Mouse (Mus musculus) hindbrain, embryonic 15.5 days (tissue): ENCODE measurements around the gene Rtn4rl2. TPM values are rescaled to one million over a fixed set of nuclear protein-coding genes. Genes with fewer than 3 reads are reported as not detected.
A peak's percentile ranks its signal among the peaks of the same experiment; 100 is the strongest.

Experiments used
- ATAC-seq: fragments of 200-750 bp; cut with Nextera tagmentation; 2 replicates; pipeline ENCODE4 v1.8.0; 2017; ENCODE audit warnings: low read depth, moderate number of reproducible peaks, moderate TSS enrichment; ENCODE audit not compliant: low FRiP score
- H3K27ac ChIP-seq: fragments of 300-500 bp; sonication (generic); replicated peaks from 2 replicates; pipeline ENCODE4 v1.5.1; 2015; ENCODE audit warnings: mild to moderate bottlenecking, inconsistent platforms
- H3K27me3 ChIP-seq: fragments of 300-500 bp; sonication (generic); 2 replicates; pipeline ENCODE4 v1.6.1; 2015; ENCODE audit warnings: control low read depth, inconsistent platforms
- H3K36me3 ChIP-seq: fragments of 300-500 bp; sonication (generic); 2 replicates; pipeline ENCODE4 v1.6.1; 2015; ENCODE audit warnings: control low read depth, inconsistent platforms
- H3K4me1 ChIP-seq: fragments of 300-500 bp; sonication (generic); replicated peaks from 2 replicates; pipeline ENCODE4 v1.6.1; 2015; ENCODE audit warnings: control low read depth, inconsistent platforms
- H3K4me2 ChIP-seq: fragments of 300-500 bp; sonication (generic); 2 replicates; pipeline ENCODE4 v1.6.1; 2015; ENCODE audit warnings: moderate library complexity, mild to moderate bottlenecking, inconsistent platforms
- H3K4me3 ChIP-seq: fragments of 300-500 bp; sonication (generic); 2 replicates; pipeline ENCODE4 v1.5.1; 2015; ENCODE audit warnings: mild to moderate bottlenecking, inconsistent platforms
- H3K9ac ChIP-seq: fragments of 300-500 bp; sonication (generic); 2 replicates; pipeline ENCODE4 v1.6.1; 2015; ENCODE audit warnings: inconsistent platforms
- H3K9me3 ChIP-seq: fragments of 300-500 bp; sonication (generic); 2 replicates; pipeline ENCODE4 v1.6.1; 2016; ENCODE audit warnings: control low read depth, inconsistent platforms
- WGBS: fragments of 180-500 bp; shearing (Covaris S2); methylation state at CpG from one replicate; pipeline ENCODE4 v1.1.7; 2015; 5-methylcytosine and 5-hydroxymethylcytosine counted together
- polyA plus RNA-seq: library from polyadenylated mRNA; unstranded; fragments of >200 nt; fragmentation: Nextera tagmentation; extraction: Ambion mirVana; gene quantifications from 2 replicates; pipeline ENCODE4 v1.2.1, GENCODE M21; 2015

The Rtn4rl2 gene
- polyA plus RNA-seq, 1 experiment from 2014 or later = 6.2 TPM

GRCm38 (mm10) chr2:84895495-84896198, 9.1 kb upstream of the Rtn4rl2 start:
- no peaks in the 10 kb centered on the region for H3K27me3 ChIP-seq
- WGBS = 71% methylated on average over 4 of the region's 4 CpGs
- no peak for ATAC-seq

DNA sequence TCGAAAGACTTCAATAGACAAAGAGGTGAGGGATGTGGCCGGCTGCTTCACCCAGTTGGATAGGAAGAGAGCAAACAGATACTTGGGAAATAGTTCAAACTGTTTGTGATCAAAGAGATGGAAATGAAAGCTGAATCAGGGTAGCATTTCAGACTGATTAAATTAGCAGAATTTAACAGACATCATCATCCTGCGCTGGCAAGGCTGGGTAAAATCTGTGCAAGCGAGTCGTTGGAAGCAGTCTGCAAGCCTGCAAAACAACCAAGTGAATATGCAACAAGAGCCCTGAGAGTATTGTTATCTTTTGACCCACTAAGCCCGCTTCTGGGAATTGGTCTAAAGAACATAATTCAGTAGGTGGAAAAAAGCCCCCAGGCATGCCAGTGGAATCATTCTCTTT, 6.8 kb upstream of the Rtn4rl2 start:
- H3K27ac ChIP-seq = no peak overlapping the region
- no peaks in the 10 kb centered on the region for H3K9me3 ChIP-seq
- H3K9ac ChIP-seq = no peak overlapping the region
- H3K4me2 ChIP-seq = no peak overlapping the region
- ATAC-seq = no peak
- no peaks in the 10 kb centered on the region for H3K36me3 ChIP-seq
- H3K4me3 ChIP-seq = no peak overlapping the region
- 54% methylated on average over 6 of the region's 6 CpGs for WGBS
- H3K4me1 ChIP-seq = peaks cover 11% of the 10 kb centered on the region
- H3K27me3 ChIP-seq = peaks cover 7% of the 10 kb centered on the region

More at GRCm38 (mm10) chr2:84895495-84896198, 9.1 kb upstream of the Rtn4rl2 start:
- no peak overlapping the region for H3K9ac ChIP-seq
- H3K4me2 ChIP-seq = no peak overlapping the region
- no peak overlapping the region for H3K27ac ChIP-seq
- H3K4me3 ChIP-seq = no peak overlapping the region
- no peaks in the 10 kb centered on the region for H3K36me3 ChIP-seq
- no peaks in the 10 kb centered on the region for H3K4me1 ChIP-seq
- no peaks in the 10 kb centered on the region for H3K9me3 ChIP-seq

DNA sequence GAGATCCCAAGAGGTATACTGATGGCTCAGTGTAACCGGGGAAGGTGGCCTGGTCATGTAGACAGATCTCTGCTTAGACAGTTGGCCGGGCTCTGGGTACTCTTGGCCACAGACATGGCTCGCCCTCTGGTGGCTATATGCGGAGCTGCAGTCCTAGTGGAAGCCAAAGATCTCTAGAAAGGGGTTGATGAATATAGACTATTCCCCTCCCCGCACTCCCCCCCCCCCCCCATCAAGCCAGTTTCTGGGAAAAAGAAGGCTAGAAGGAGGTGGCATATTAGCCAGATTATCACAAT, 3.5 kb upstream of the Rtn4rl2 start:
- no peaks in the 10 kb centered on the region for H3K36me3 ChIP-seq
- H3K9ac ChIP-seq = no peak overlapping the region
- no peak for ATAC-seq
- no peaks in the 10 kb centered on the region for H3K9me3 ChIP-seq
- H3K4me1 ChIP-seq = peaks cover 30% of the 10 kb centered on the region
- 0 out of 2 replicates have a peak overlapping the region, but pooled peaks have one; percentile 32 for H3K4me3 ChIP-seq
- under 1% methylated on average over 5 of the region's 5 CpGs for WGBS
- no peak overlapping the region for H3K27ac ChIP-seq
- peak overlapping the region; percentile 84; the same call in 1 of the 2 replicates for H3K4me2 ChIP-seq
- peaks cover 34% of the 10 kb centered on the region for H3K27me3 ChIP-seq

GRCm38 (mm10) chr2:84889316-84890044, 3.0 kb upstream of the Rtn4rl2 start:
- Histone ChIP-seq H3K4me1 (peaks cover 30% of the 10 kb centered on the region), H3K9me3 (no peaks in the 10 kb centered on the region), H3K27me3 (peaks cover 39% of the 10 kb centered on the region), H3K4me2 (peak overlapping the region; percentile 84), H3K36me3 (no peaks in the 10 kb centered on the region), H3K27ac (no peak overlapping the region), H3K4me3 (peak overlapping the region; percentile 32), H3K9ac (no peak overlapping the region)
- ATAC-seq = 0 out of 2 replicates have a peak, but pooled peaks have one; percentile 2
- 15% methylated on average over 14 of the region's 14 CpGs for WGBS

DNA sequence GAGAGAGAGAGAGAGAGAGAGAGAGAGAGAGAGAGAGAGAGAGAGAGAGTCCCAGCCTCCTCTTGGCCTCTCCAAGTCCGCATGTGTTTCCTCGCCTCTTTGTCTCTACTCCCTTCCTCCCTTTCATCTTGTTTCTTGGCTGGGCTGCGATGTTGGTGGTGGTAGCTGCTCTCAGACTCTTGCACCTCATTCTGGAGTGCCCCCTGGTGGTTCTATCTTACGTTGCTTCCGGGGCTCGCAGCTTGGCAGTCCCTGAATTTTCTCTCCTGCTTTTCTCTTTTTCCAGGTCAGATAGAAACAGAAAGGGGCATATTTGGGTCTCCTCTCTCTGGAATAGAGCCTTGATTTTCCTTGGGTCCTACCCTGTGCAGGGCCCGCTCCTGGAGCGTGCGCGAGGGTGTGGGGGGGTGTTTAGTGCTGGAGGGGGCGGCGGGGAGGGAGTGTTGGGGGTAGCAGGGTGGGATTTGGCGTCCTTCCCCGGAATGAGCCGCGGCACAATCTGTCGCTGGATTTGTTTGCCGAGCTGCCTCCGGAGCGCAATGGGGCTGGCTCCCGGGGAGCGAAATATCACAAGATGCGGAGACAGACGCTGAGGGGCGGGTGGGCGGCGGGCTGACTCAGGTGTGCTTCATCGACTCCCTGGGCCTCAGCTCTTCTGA, 2.3 kb upstream of the Rtn4rl2 start:
- peak overlapping the region; percentile 84 for H3K4me2 ChIP-seq
- H3K27me3 ChIP-seq = peaks cover 46% of the 10 kb centered on the region
- no peak for ATAC-seq
- WGBS = 2% methylated on average over 28 of the region's 28 CpGs
- peak overlapping the region; percentile 25; the same call in 1 of the 2 replicates for H3K9ac ChIP-seq
- H3K27ac ChIP-seq = no peak overlapping the region
- H3K4me1 ChIP-seq = peaks cover 30% of the 10 kb centered on the region
- H3K9me3 ChIP-seq = no peaks in the 10 kb centered on the region
- peak overlapping the region; percentile 32 for H3K4me3 ChIP-seq
- H3K36me3 ChIP-seq = no peaks in the 10 kb centered on the region

DNA sequence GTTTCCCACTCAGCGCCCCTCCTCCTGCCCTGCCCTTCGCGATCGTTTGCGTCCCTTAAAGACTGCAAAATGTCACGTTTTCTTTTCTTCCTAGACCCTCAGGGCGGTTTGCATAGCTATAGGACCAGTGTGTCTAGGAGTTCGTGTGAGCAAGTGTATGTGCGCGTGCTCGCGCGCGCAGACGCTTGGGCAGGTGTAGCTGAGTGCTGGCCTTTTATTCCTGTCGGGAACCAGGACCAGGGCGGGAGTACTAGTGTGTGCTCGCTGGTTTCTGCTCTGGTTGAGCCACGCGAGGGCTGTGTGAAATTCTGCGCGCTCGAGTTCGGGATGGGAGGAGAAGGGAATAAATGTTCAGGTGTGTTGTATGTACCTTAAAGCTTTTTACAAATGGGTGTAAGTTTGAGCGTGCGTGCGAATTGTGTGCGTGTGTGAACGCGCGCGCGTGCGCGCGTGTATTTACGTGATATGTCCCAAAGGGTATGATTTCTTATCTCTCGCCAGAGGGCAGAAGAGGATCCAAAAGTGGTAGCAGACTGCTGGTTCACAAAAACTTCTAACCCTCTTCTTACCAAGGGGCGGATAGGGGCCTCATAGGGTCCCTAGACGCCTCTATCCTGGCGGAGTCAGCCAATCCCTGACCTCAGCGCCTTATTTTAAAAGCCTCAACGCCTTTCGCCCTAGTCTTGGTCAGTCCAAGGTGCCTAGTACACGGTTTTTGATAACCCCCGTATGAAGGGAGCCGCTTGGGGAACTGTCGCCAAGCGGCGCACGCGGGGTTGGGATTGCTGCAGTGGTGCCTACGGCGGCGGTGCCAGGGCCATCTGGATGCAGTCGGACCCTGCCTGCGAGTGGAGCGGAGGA, 1.1 kb upstream of the Rtn4rl2 start:
- Histone ChIP-seq H3K27ac (no peak overlapping the region), H3K36me3 (no peaks in the 10 kb centered on the region), H3K27me3 (peaks cover 56% of the 10 kb centered on the region), H3K4me2 (peak overlapping the region; percentile 84), H3K9ac (peak overlapping the region; percentile 51), H3K4me3 (peak overlapping the region; percentile 81), H3K9me3 (no peaks in the 10 kb centered on the region), H3K4me1 (peaks cover 42% of the 10 kb centered on the region)
- under 1% methylated on average over 58 of the region's 58 CpGs for WGBS
- ATAC-seq = peak; percentile 54

- H3K4me1 ChIP-seq = peaks cover 44% of the 10 kb centered on the region
- no peaks in the 10 kb centered on the region for H3K9me3 ChIP-seq
- peak overlapping the region; percentile 51 for H3K9ac ChIP-seq
- H3K4me3 ChIP-seq = peak overlapping the region; percentile 81
- peak overlapping the region; percentile 32; the same call in 1 of the 2 replicates for H3K27ac ChIP-seq
- WGBS = under 1% methylated on average over 34 of the region's 39 CpGs
- H3K27me3 ChIP-seq = peaks cover 64% of the 10 kb centered on the region
- H3K4me2 ChIP-seq = peak overlapping the region; percentile 84
- no peaks in the 10 kb centered on the region for H3K36me3 ChIP-seq
- ATAC-seq = peak; percentile 43
Observed at GRCm38 (mm10) chr2:84886821-84887281, 341 bp upstream of the Rtn4rl2 start.

DNA sequence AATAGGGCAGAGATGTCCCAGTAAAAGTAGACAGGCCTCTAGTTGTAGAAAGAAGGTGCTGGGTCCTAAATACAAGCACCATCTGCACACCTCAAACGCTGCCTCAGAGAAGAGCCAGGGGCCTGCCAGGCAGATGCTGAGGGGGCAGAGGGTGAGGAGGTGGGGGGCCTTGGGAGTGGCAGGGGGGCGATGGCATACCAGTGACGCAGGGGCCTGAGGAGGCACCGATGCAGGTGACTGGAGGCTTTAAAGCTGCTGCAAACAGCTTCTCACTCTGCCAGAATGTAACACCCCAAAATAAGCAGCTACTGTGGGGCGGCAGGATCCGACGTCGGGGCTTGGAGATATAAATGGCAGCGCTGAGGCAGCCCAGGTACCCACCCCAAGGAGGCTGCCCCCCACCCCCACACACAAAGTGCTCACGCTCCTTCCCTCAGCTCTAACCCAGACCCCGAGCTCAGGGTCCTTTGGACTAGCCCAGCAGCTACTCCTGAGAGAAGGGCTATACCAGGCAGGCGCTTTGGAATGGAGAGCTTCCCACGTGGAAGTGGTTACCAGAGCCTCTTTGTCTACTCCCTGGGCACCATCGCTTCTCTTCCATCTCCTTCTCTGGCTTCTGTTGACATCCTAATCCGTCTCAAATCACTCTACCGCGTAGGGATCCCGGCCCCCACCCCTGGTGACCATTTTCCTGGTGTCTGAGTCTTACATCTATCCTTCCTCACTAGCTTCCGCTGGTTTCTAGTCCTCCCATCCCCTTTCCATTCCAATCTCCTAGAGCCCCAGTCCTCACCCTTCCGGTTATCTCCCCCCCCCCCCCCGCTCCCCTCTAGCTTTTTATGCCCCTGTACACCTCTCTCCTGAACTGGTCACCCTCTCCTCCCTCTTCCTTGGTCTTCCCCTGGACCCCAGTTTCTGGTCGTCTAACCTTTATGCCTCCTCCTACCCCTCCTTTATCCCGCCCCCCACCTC, 1.1 kb downstream of the Rtn4rl2 start:
- peak overlapping the region; percentile 81 for H3K4me3 ChIP-seq
- H3K4me2 ChIP-seq = peak overlapping the region; percentile 84
- peaks cover 68% of the 10 kb centered on the region for H3K27me3 ChIP-seq
- no peaks in the 10 kb centered on the region for H3K36me3 ChIP-seq
- ATAC-seq = no peak
- H3K27ac ChIP-seq = no peak overlapping the region
- 11% methylated on average over 22 of the region's 23 CpGs for WGBS
- H3K4me1 ChIP-seq = peaks cover 44% of the 10 kb centered on the region
- H3K9ac ChIP-seq = 0 out of 2 replicates have a peak overlapping the region, but pooled peaks have one; percentile 4
- no peaks in the 10 kb centered on the region for H3K9me3 ChIP-seq

GRCm38 (mm10) chr2:84884611-84885010, 1.9 kb downstream of the Rtn4rl2 start:
- WGBS = 54% methylated on average over 4 of the region's 4 CpGs
- H3K27me3 ChIP-seq = peaks cover 68% of the 10 kb centered on the region

DNA sequence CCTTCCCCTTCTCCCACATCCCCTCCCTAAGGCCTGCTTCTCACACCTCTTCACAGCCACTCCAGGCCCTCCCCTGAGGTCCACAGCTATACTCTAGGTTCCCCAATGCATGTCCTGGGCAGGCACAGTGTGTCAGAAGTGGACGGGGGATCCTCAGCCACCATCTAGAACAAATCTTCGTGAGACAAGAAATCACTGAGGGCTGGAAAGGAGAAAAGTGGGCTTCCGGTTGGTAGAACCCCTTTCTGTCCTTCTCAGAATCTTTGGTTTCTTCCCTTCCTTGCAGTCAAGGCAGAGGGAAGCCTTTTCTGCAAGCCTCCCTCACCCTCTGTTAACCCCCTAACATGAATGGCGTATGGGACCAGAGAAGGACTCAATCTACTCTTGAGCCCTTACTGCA, 2.6 kb downstream of the Rtn4rl2 start:
- Histone ChIP-seq H3K27me3 (peaks cover 62% of the 10 kb centered on the region), H3K9ac (no peak overlapping the region), H3K4me1 (peaks cover 34% of the 10 kb centered on the region), H3K4me2 (peak overlapping the region; percentile 32), H3K4me3 (peak overlapping the region; percentile 16; the same call in 1 of the 2 replicates), H3K36me3 (no peaks in the 10 kb centered on the region), H3K27ac (no peak overlapping the region), H3K9me3 (no peaks in the 10 kb centered on the region)
- 81% methylated on average over 4 of the region's 4 CpGs for WGBS
- ATAC-seq = no peak

More at GRCm38 (mm10) chr2:84884611-84885010, 1.9 kb downstream of the Rtn4rl2 start:
- ATAC-seq = no peak
- Histone ChIP-seq H3K9ac (no peak overlapping the region), H3K4me3 (peak overlapping the region; percentile 81; the same call in 1 of the 2 replicates), H3K36me3 (no peaks in the 10 kb centered on the region), H3K4me2 (peak overlapping the region; percentile 84), H3K9me3 (no peaks in the 10 kb centered on the region), H3K27ac (no peak overlapping the region), H3K4me1 (peaks cover 41% of the 10 kb centered on the region)
